Mouse (Mus musculus) hindbrain, embryonic 14.5 days (tissue): ENCODE data around the gene Dcaf1. TPM values are rescaled to one million over a fixed set of nuclear protein-coding genes. Genes with fewer than 3 reads are reported as not detected.

Source experiments
- ATAC-seq: fragments of 200-750 bp; cut with Nextera tagmentation; 2 replicates; pipeline ENCODE4 v1.8.0; 2017; ENCODE audit warnings: moderate number of reproducible peaks, mild to moderate bottlenecking, moderate TSS enrichment, moderate library complexity; ENCODE audit not compliant: low FRiP score
- DNase-seq: peaks from one replicate; pipeline ENCODE4 v3.0.0-alpha.2; 2015; ENCODE audit warnings: low spot score
- H3K27ac ChIP-seq: fragments of 300-500 bp; sonication (generic); 2 replicates; pipeline ENCODE4 v1.5.1; 2014; ENCODE audit warnings: mild to moderate bottlenecking, moderate library complexity
- H3K27me3 ChIP-seq: fragments of 300-500 bp; sonication (generic); 2 replicates; pipeline ENCODE4 v1.6.1; 2014; ENCODE audit warnings: mild to moderate bottlenecking, low read length, mixed read lengths; ENCODE audit not compliant: control insufficient read depth, insufficient read depth
- H3K36me3 ChIP-seq: fragments of 300-500 bp; sonication (generic); replicated peaks from 2 replicates; pipeline ENCODE4 v1.6.1; 2014; ENCODE audit not compliant: control insufficient read depth, insufficient read depth
- H3K4me1 ChIP-seq: fragments of 300-500 bp; sonication (generic); replicated peaks from 2 replicates; pipeline ENCODE4 v1.6.1; 2014; ENCODE audit warnings: antibody characterized with exemption, low read length, mixed read lengths; ENCODE audit not compliant: control insufficient read depth, insufficient read depth
- H3K4me2 ChIP-seq: fragments of 300-500 bp; sonication (generic); replicated peaks from 2 replicates; pipeline ENCODE4 v1.6.1; 2014; ENCODE audit warnings: mild to moderate bottlenecking, moderate library complexity
- H3K4me3 ChIP-seq: fragments of 300-500 bp; sonication (generic); replicated peaks from 2 replicates; pipeline ENCODE4 v1.5.1; 2014; ENCODE audit warnings: mild to moderate bottlenecking, low read length
- H3K9ac ChIP-seq: fragments of 300-500 bp; sonication (generic); 2 replicates; pipeline ENCODE4 v1.6.1; 2014
- H3K9me3 ChIP-seq: fragments of 300-500 bp; sonication (generic); 2 replicates; pipeline ENCODE4 v1.6.1; 2016; ENCODE audit warnings: low read length; ENCODE audit not compliant: control insufficient read depth
- WGBS: fragments of 180-500 bp; shearing (Covaris S2); extraction: QIAGEN DNeasy Blood & Tissue Kit; methylation state at CpG from one replicate; pipeline ENCODE4 v1.1.7; 2014; 5-methylcytosine and 5-hydroxymethylcytosine counted together
- polyA plus RNA-seq: library from polyadenylated mRNA; unstranded; fragments of >200 nt; fragmentation: Nextera tagmentation; extraction: Ambion mirVana; gene quantifications from 2 replicates; pipeline ENCODE4 v1.2.1, GENCODE M21; 2014

Dcaf1 gene
- polyA plus RNA-seq, 1 experiment from 2014 or later: 18.8 TPM

GRCm38 (mm10) chr9:106856664-106857063, 35.0 kb downstream of the Dcaf1 start:
- no peak overlapping the region for H3K4me2 ChIP-seq
- no peak overlapping the region for H3K4me3 ChIP-seq
- H3K9me3 ChIP-seq: no peaks in the 10 kb centered on the region
- H3K27ac ChIP-seq: no peak overlapping the region
- no peaks in the 10 kb centered on the region for H3K4me1 ChIP-seq
- no peak overlapping the region for H3K9ac ChIP-seq
- peaks cover 92% of the 10 kb centered on the region for H3K36me3 ChIP-seq
- no peaks in the 10 kb centered on the region for H3K27me3 ChIP-seq
- WGBS: 91% methylated on average over 3 of the region's 3 CpGs
- no peak for ATAC-seq
- DNase-seq: no peak

- H3K36me3 ChIP-seq: peaks cover 88% of the 10 kb centered on the region
- DNase-seq: no peak
- no peak overlapping the region for H3K9ac ChIP-seq
- no peak overlapping the region for H3K4me2 ChIP-seq
- no peak overlapping the region for H3K4me3 ChIP-seq
- H3K27ac ChIP-seq: no peak overlapping the region
- 96% methylated on average over 11 of the region's 11 CpGs for WGBS
- no peaks in the 10 kb centered on the region for H3K9me3 ChIP-seq
- H3K4me1 ChIP-seq: no peaks in the 10 kb centered on the region
- ATAC-seq: no peak
- H3K27me3 ChIP-seq: no peaks in the 10 kb centered on the region
Observed at GRCm38 (mm10) chr9:106858036-106858435, 36.4 kb downstream of the Dcaf1 start.

- Histone ChIP-seq H3K4me1 (no peaks in the 10 kb centered on the region), H3K36me3 (peaks cover 74% of the 10 kb centered on the region), H3K9ac (no peak overlapping the region), H3K27ac (no peak overlapping the region), H3K4me3 (no peak overlapping the region), H3K9me3 (no peaks in the 10 kb centered on the region), H3K27me3 (no peaks in the 10 kb centered on the region), H3K4me2 (no peak overlapping the region)
- ATAC-seq (no peak), DNase-seq (no peak)
- 84% methylated on average over 5 of the region's 5 CpGs for WGBS
Observed at GRCm38 (mm10) chr9:106874216-106874615, 52.5 kb downstream of the Dcaf1 start.

GRCm38 (mm10) chr9:106876666-106877065, 55.0 kb downstream of the Dcaf1 start:
- 97% methylated on average over 3 of the region's 3 CpGs for WGBS
- ATAC-seq: no peak

GRCm38 (mm10) chr9:106879471-106879870, 57.8 kb downstream of the Dcaf1 start:
- H3K4me2 ChIP-seq: no peak overlapping the region
- no peak overlapping the region for H3K4me3 ChIP-seq
- 76% methylated on average over 4 of the region's 4 CpGs for WGBS
- peaks cover 97% of the 10 kb centered on the region for H3K36me3 ChIP-seq
- ATAC-seq (no peak), DNase-seq (no peak)
- H3K27ac ChIP-seq: no peak overlapping the region
- no peak overlapping the region for H3K9ac ChIP-seq
- H3K4me1 ChIP-seq: peaks cover 25% of the 10 kb centered on the region
- no peaks in the 10 kb centered on the region for H3K27me3 ChIP-seq
- H3K9me3 ChIP-seq: no peaks in the 10 kb centered on the region

More at GRCm38 (mm10) chr9:106876666-106877065, 55.0 kb downstream of the Dcaf1 start:
- DNase-seq: no peak
- no peaks in the 10 kb centered on the region for H3K27me3 ChIP-seq
- H3K4me3 ChIP-seq: no peak overlapping the region
- peaks cover 87% of the 10 kb centered on the region for H3K36me3 ChIP-seq
- H3K9me3 ChIP-seq: no peaks in the 10 kb centered on the region
- no peak overlapping the region for H3K9ac ChIP-seq
- no peak overlapping the region for H3K4me2 ChIP-seq
- H3K27ac ChIP-seq: no peak overlapping the region
- no peaks in the 10 kb centered on the region; the same call in 1 of the 2 replicates for H3K4me1 ChIP-seq

GRCm38 (mm10) chr9:106881071-106881755, 59.5 kb downstream of the Dcaf1 start:
- H3K9me3 ChIP-seq: no peaks in the 10 kb centered on the region
- H3K4me1 ChIP-seq: peaks cover 37% of the 10 kb centered on the region
- no peak overlapping the region for H3K9ac ChIP-seq
- ATAC-seq (no peak), DNase-seq (no peak)
- no peak overlapping the region for H3K27ac ChIP-seq
- no peaks in the 10 kb centered on the region for H3K27me3 ChIP-seq
- 50% methylated on average over 4 of the region's 4 CpGs for WGBS
- H3K4me2 ChIP-seq: no peak overlapping the region
- H3K36me3 ChIP-seq: peaks cover 89% of the 10 kb centered on the region
- H3K4me3 ChIP-seq: no peak overlapping the region

GRCm38 (mm10) chr9:106882176-106882575, 60.5 kb downstream of the Dcaf1 start:
- no peak overlapping the region for H3K27ac ChIP-seq
- WGBS: 66% methylated on average over 4 of the region's 4 CpGs
- H3K4me2 ChIP-seq: no peak overlapping the region
- peaks cover 37% of the 10 kb centered on the region for H3K4me1 ChIP-seq
- no peak for ATAC-seq
- no peak overlapping the region for H3K9ac ChIP-seq
- no peak overlapping the region for H3K4me3 ChIP-seq
- H3K9me3 ChIP-seq: no peaks in the 10 kb centered on the region
- no peaks in the 10 kb centered on the region for H3K27me3 ChIP-seq
- H3K36me3 ChIP-seq: peaks cover 81% of the 10 kb centered on the region
- DNase-seq: no peak

GRCm38 (mm10) chr9:106883085-106883484, 61.4 kb downstream of the Dcaf1 start:
- H3K4me1 ChIP-seq: peaks cover 42% of the 10 kb centered on the region
- H3K4me3 ChIP-seq: peak overlapping the region; percentile 94; the same call in 1 of the 2 replicates
- H3K9ac ChIP-seq: peak overlapping the region; percentile 25; the same call in 1 of the 2 replicates
- WGBS: 66% methylated on average over 3 of the region's 3 CpGs
- no peaks in the 10 kb centered on the region for H3K9me3 ChIP-seq
- DNase-seq (no peak), ATAC-seq (no peak)
- peak overlapping the region; percentile 99 for H3K4me2 ChIP-seq
- H3K27me3 ChIP-seq: no peaks in the 10 kb centered on the region
- no peak overlapping the region for H3K27ac ChIP-seq
- H3K36me3 ChIP-seq: peaks cover 77% of the 10 kb centered on the region

GRCm38 (mm10) chr9:106884306-106884705, 62.6 kb downstream of the Dcaf1 start:
- Histone ChIP-seq H3K27me3 (no peaks in the 10 kb centered on the region), H3K36me3 (peaks cover 77% of the 10 kb centered on the region), H3K4me1 (peaks cover 42% of the 10 kb centered on the region), H3K4me3 (peak overlapping the region; percentile 94), H3K9me3 (no peaks in the 10 kb centered on the region), H3K27ac (no peak overlapping the region), H3K4me2 (peak overlapping the region; percentile 99), H3K9ac (peak overlapping the region; percentile 98)
- 42% methylated on average over 16 of the region's 16 CpGs for WGBS
- ATAC-seq (no peak), DNase-seq (no peak)
